Mouse (Mus musculus): ENCODE results near the gene 4933411K16Rik.

4933411K16Rik gene

DNA sequence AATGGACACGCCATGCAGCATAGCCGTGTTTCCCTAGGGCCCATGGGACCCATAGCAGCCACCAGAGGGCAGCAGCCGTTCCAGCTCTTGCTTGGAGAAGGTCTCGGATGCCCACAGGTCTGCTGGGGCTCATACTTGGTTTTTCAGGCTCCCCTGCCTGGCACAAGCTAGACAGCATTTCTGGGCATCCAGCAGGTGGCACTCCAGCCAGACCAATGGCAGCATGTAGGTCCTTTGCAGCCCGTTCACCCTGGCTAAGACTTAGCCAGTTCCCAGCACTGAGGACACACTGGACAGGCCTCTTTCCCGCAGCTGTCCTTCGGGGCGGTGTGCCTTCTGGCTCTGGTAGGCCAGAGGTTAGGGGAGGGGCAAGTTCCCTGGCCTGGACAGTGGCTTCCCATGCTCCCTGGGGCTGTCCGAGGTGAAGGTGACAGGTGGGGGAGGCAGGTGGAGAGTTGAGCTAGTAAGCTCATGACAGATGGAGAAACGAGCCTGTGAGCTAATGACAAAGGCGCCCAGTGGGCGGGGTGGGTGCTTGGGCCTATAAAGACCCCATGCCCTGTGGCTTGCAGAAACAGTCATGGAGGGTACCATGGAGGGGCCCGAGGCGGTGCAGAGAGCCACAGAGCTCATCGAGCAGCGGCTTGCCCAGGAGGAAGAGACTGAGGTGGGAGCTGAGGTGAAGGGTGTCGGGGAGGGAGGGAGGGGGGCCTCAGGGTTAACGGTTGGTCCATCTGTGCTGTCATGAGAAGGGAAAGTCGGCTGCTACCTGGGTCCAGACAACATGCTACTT, 16.4 kb upstream of the 4933411K16Rik start, which contains the start of gene Ankrd2:
Gene Ankrd2, plus strand, starts transcription at position 545 of the 793 bp plus-strand sequence.
- peak; percentile 77 to 80 for DNase-seq

DNA sequence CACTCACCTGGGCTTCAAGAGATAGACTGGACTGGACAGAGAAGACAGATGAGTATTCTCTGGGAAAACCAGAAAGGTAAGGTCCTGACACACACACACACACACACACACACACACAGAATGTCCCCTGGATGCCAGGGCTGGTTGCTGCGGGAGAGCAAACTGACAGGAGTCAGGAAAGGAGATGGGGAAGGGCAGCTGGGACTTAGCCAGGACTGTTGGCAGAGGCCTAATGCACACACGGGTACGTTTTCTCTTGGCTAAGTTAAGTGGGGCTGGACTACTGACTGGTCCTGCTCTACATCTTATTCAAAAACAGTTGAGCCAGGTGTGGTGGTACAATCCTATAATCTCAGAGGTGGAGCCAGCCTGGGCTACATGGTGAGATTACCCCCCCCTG, 15.7 kb upstream of the 4933411K16Rik start:
- no peak for DNase-seq

DNA sequence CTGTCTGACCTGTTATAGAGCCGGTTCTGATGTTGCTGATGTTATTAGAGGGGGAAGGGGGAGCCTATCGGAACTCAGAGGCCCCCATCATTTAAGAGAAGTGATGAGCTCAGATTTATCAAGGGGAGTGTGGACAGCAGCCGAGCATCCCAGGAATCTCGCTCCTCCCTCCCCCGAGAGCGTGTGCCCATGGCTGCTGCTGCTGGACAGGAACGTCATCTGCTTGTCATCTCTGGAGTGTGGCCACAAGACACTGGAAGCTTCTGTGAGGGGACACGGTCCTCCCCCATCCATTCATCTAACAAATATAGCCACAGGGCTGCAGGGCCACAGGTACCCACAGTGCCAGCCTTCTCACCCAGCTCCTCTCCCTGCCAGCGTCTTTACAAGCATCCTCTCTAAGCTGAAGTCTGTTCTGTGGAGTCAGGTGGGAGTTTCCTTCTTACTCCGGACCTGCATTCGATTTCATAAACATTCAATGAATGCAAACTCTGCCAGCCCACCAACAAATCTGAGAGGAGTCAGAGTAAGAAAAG, 14.8 kb upstream of the 4933411K16Rik start:
- DNase-seq: no peak

DNA sequence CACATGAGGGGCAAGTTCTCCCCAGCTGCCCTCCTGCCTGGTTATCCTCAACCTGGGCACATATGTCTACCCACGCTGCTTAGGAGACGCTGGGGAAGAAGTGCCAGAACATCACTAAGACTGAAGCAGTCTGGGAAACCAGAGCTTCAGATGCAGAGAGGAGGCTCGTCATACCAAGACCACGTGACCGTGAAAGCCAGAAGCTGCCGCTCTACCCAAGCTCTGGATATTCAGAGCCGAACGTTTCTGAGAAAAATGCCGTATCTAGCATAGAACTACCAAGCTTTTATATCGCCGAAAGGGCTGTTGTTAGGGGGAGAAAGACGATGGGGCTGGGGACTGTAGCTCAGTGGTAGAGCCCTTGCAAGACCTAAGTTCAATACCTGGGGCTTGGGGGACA, 13.7 kb upstream of the 4933411K16Rik start:
- no peak for DNase-seq

DNA sequence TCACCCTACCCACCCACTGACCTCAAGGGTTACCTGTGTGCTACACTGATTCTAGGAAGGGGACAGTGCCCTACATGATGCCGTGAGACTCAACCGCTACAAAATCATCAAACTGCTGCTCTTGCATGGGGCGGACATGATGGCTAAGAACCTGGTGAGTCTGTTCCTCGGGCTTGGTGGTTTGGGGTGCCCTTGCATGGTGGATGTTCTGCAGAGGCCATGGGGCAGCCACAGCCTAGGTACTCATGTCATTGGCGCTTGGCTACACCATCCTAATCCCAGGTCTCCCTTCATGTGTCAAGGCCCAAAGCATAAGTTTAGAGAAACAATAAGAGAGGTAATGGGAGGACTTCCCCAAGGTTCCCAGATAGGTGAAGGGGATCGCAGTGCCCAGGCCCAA, 8.1 kb upstream of the 4933411K16Rik start:
- no peak for DNase-seq

DNA sequence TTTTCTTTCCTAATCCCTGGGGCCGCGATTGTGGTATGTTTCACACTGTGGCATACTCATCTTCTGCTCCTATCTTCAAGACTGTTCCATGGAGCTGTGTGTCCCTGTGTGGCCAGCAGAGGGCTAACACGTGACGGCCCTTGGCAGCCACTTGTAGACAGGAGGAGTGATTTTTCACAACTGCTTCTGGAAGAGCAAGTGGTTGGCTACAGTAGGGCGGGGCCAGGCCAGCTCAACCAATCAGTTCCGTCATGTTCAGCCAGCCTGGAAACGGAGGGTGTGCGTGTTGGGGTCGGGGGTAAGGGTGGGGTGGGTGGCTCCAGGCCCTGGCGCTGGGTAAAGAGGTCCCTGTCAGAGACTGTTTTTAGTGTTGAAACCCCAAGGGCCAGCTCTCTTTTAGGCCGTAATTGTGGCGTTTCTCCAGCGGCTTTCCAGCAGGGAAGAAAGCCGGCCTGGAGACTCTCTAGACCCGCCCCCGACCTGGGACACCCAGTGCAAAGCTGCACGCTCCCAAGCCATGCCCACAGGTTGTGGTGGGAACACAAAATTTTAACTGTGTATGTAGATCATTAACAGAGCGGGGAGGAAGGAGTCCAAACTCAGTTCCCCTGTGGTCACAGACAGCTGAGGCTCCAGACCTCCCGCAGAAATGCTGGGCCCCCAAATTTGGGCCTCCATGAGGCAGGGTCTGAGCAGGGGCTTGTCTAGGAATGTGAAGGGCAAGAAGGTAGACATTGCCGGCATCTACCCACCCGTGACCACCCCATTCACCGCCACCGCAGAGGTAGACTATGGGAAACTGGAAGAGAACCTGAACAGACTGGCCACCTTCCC, 6.6 kb upstream of the 4933411K16Rik start, which contains the start of gene Hoga1:
Gene Hoga1, plus strand, starts transcription at position 342 of the 834 bp plus-strand sequence.
- DNase-seq: peak; percentile 54 to 56

DNA sequence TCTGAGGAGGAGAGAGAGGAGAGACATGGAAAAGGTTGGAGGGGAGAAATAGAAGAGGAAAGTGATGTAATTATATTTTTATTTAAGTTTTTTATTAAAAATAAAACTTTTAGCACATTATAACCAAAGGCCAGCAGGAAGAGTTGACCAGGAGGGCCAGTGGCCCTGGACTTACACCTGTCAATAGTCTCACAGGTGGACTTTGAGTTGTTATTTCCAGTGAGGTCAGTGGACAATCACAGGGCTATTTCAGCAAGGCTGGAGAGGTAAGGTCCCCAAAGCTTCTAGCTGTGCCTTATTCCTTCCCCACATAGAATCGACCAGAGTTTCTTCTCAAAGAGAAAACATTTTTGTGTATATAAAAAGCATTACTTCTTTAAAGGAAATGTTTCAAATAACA, 1.8 kb upstream of the 4933411K16Rik start:
- DNase-seq: no peak

DNA sequence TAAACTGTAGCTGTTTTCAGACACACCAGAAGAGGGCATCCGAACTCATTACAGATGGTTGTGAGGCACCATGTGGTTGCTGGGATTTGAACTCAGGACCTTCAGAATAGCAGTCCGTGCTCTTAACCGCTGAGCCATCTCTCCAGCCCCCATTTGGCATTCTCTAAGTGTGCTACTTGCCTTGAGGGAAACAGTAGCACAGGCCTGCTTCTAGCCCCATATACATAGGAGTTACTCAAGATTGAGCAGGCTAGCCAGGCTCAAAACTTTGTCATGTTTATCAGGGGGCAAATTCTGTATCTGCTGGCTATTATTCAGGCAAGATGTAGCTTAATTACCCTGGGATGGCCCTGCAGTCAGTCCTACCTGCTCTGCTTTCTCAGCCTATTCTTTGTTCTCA, 697 bp upstream of the 4933411K16Rik start:
- DNase-seq: no peak

DNA sequence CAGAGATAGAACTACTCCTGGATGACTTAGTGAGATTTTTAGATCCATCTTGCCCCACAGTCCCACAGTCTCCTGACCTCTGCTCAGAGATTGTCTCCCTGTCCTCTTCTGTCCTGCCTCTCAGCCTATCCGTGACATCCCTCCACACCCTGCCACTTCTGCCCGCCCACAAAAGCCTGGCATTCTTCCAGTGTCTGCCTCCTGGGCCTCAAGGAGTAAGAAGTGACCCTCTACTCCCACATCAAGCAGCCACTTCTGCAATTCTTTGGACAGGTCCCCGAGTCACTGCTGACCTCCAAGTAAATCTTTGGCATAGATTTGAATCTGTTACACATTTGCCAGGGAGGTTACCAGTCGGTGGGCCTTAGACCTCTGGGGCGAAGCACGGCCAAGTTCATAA, 2.2 kb downstream of the 4933411K16Rik start:
- no peak for DNase-seq

DNA sequence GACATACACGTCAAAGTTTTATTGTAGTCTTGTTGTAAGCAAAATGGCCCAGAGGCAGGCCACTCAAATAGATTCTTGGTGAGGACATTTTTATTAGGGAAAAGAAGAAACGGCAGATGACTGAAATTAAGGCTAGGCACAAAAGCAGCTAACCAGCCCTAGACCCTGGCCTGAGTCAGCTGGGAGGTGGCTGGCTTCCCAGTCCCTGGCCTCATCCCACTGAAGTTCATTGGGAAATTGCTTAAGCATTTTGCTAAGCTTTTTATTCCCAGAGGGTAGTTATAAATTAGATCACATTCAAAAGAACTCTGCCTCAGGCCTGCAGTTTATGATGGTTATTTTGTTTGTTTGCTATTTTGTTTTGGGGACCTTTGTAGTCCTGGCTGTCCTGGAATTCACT, 3.8 kb downstream of the 4933411K16Rik start:
- DNase-seq: no peak

DNA sequence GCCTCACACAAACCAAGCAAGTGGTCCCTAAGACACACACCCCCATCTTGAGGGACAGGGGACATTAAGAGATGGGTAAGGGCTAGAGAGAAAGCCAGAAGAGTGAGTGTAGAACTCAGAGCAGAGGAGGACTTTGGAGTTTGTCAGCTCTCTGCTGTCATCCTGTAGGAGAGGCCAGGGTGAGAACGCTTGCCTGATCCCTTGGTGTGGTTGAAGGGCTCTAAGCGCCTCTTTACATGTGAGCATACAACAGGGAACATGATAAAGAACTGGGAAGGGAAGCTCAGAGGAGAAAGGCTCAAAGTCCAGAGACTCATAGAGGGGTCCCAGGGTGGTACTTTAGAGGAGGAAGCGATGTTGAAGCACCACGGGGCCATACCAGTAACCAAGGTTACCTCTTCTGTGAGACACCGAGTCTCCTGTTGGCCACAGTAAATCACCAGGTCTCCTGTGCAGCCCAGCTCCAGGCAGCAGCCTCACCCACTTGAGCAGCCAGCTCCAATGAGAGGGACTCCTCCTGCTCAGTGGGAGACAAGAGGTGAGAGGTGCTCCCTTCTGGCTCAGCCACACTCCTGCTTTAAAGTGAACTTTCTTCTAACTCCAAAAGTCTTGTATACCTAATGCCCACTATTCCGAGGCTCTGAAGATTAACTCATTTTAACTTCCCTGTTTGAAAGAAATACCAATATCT, 4.8 kb downstream of the 4933411K16Rik start:
- no peak for DNase-seq

DNA sequence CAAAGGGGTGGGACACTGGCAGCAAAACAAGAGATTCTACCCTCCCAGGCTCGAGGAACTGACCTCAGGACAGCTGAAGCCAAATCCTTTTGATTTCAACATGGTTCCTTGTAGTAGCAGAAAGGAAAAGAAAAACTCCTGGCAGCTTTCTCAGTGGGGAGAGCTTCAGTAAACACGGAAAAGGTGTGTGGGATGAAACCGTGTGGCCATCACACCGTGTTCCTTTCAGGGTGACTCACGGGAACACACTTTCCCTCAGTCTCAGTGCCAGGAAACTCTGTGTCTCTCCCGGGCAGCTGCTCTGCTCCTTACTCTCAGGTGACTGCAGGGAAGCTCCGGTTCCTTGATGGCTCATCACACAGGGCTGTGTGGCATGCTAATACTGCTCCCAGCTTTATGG, 6.4 kb downstream of the 4933411K16Rik start:
- no peak for DNase-seq

DNA sequence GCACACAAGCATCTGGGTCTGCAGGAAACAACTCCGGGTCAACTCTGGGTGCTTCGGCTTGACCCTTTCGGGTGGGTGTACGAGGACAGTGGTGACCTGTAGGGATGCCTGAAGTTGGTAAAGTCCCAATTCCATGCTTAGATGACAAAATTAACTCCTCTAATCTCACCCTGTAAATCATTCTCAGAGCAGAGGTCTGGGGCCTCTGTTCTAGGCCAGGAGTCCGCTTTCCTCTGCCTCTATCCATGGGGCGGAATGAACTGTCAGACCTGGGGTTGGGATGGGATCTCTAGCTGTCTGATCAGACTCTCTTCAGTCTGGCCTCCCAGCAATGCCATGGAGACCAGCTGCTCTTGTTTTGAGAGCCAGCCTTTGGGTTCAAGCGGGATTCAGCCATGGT, 9.4 kb downstream of the 4933411K16Rik start:
- DNase-seq: no peak

DNA sequence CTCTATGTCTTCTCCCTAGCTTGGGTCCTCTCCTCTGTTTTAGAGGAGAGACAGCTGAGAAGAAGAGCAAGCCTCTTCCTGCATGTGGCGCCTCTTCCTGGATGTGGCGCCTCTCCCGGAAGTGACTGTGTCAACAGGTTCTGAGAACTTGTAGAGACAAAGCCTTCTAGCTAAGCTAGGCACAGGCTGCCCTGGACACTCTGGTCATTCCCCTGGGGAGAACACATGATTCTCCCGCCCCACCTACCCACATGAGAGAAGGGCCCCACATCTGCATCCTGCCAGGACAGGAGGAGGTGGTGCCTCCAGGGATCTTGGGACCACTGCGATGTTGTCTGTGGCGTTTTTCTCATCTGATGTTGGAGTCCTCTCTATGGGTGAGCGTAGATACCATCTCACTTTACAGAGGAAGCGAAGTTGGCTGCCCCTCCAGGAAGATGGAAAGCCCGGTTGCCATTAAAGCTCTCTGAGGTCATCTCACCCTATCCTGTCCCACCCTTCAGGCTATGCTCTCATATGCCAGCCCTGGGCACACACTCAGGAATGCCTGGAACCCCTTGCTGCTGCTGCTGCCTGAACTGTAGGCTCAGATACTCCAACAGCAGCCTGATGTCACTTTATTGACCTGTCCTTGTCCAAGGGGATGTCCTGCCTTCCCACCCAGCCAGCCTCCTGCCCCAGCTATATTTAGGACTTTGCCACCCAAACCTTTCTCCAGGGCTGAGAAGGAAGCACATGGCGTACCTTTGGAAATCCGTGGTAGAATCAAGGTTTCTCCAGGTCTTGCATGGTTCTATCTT, 16.6 kb downstream of the 4933411K16Rik start:
- DNase-seq: no peak

DNA sequence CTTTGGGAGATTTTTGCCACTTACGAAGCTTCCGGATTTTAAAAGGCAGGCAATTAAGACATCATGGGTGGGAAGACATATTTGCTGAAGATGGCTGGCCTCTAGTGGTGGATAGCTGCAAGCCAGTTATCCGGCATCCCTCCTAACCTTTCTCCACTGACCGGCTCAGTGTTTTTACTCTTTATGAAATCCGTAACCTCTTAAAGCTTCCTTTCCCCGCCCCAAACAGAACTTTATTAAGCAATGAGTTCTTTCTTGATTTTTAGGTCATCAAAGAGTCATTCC, 17.1 kb downstream of the 4933411K16Rik start:
- DNase-seq: no peak

DNA sequence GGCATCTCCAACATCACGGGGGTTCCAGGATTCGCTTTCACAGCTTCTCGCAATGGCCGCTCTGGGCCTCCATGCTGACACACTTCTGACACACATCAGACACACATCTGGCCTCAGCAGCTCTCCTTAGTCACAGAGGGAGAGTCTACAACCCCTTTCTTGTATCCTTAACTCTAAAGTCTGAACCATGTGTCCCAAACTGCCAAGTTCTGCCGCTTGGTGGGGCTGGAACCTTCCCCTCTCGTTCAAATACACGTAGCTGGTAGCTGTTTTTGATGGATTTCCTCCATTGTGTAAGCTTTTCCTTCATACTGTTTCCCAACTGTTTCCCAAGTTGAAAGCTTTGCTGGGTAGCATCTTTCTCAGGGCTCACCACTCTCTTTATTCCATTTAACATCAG, 19.2 kb downstream of the 4933411K16Rik start:
- DNase-seq: no peak

DNA sequence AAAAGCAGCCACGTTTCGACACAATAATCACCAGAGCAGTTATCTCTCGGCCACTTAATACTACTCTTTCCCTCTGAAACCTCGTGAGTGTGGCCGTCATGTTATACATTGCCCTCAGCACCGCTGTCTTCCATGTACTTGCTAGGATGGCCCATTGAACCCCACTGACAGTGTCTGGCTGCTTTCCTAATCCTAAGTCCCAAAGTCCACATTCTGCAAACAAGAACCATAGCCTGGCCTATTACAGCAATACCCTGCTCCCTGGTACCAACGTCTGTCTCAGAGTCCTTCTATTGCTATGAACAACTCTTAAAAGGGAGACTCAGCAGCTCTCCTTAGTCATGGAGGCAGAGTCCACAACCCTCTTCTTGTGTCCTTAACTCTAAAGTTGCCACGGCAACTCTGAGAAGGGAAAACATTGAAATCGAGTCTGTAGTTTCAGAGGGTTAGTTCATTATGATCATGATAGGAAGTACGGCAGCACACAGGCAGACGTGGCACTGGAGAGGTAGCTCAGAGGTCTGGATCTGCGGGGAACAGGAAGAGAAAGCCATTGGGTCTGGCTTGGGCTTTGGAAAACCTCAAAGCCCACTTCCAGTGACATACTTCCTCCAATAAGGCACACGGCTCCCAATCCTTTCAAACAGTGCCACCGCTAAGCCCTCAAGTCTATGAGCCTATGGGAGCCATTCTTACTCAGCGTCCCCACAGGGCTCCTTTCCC, 20.0 kb downstream of the 4933411K16Rik start:
- DNase-seq: no peak

DNA sequence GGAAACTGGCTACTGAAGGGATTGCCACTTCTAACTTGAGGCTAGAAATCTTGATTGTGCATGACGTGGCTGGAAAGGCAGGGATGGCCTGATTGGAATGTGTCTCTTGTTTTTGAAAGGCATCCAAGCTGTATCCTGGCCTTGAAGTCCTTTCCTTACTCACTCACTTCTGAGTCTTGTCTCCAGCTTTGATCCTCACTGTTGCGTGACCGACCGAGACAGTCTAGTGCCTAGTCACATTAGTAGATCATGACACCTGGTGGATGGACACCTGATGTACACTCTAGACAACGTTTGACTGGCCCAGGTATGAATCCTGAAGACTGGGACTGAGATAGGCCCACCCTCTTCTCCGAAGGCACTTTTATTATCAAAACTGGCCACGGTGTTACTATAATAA, 20.8 kb downstream of the 4933411K16Rik start:
- no peak for DNase-seq

DNA sequence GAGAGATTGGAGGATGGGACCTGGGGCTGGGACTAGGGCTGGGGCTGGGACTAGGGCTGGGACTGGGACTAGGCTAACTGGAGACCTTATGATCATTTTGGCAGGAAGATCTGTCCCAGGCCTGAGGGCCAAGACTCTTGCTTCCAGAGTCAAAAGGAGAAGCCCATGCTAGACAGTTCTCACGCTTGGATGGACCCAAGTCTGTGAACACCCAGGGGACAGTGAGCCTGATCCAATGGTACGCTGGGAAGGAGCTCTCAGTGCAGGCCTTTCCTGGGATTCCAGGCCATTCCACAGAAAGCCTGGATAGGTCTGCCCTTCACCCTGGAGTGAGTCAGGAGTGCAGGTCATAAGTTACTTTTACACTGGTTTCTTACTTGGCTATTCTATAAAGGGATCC, 23.0 kb downstream of the 4933411K16Rik start:
- DNase-seq: no peak

DNA sequence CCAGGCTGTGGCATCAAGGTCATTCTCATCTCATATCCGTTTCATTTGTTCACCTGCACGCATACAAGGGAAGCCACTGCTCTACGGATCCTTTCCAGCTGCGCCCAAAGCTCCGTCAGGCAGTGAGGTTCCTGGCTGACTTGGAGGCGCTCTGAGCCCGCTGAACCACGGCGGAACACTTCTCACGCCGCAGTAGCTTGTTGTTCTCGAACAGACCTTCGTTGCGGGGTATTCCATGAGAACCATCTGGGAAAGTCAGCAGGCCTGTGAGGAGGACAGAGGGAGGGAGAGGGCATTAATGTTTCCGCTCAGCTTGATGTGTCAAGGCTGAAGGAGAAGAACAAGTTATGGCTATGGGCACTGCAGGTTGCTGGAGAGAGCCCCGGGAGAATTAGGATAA, 23.9 kb downstream of the 4933411K16Rik start:
- DNase-seq: no peak

DNA sequence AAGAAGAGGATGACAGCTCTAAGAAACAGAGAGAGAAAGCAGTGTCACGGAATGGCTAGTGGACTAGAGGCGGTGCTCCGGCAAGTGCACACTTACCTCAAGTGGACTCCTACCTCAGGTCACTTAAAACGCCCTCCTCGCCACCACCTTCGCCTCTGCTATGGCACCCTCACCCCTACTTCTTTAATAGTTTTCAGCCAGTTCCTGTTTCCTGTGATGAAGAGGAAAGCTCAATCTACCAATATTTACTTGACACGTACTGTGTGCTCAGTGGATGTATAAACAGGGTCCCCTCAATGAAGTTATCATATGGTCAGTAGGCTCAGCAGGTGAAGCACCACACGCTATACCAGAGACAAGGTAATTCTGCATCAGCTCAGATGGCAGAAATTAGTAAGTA, 26.5 kb downstream of the 4933411K16Rik start:
- DNase-seq: no peak

DNA sequence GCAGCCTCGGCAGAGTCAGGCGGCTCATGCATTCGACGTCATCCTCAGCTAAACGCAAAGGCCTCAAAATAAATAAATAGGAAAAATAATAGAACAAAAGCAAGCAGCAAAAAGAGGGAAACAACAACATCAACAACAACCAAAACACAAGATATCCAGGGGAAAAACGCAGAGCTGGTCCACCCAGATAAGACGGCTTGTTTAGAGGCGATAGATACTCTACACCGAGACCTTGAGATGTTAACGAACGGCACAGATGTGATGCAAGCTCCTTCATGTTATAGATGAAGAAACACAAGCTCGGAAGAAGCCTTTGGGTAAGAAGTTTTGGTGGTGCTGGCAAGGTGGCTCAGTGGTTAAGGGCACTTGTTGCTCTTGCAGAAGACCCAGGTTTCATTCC, 27.0 kb downstream of the 4933411K16Rik start:
- no peak for DNase-seq

Measured in B cell, adult 2 months (primary cell).